Mouse (Mus musculus): ENCODE results near the gene Radil.

The Radil gene

DNA sequence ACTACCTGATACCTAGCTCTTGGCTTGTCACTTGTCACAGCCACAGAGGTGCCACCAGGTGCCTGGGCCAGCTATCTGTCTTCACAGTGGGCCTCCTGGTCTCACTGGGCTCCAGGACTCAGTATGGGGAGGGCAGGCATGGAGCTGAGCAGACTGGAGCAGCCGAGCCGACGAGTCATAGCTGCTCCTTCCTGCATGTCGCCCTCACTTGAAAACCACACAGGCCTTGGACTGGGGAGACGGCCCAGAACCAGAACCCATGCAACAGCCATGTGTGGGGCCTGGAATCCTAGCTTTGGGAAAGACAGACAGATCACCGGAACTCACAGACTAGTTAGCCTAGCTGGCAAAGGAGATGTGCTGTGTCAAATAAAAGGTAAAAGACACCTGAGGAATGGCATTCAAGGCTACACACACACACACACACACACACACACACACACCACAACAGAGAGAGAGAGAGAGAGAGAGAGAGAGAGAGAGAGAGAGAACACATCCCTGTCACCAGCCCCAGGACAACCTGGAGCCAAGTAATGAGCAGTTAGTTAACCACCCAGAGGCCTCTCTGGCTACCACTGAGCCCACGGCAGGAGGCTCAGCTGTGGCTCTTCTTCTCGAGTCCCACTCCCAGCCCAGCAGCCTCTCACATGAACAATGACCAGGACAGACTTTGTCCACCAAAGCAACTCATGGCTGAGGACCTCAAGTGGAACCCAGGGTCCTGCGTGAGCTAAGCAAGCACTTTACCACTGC is 60.8 kb downstream of the Radil start:
- no peak for ATAC-seq (ENCODE audit: insufficient number of reproducible peaks, low FRiP score, low TSS enrichment)

DNA sequence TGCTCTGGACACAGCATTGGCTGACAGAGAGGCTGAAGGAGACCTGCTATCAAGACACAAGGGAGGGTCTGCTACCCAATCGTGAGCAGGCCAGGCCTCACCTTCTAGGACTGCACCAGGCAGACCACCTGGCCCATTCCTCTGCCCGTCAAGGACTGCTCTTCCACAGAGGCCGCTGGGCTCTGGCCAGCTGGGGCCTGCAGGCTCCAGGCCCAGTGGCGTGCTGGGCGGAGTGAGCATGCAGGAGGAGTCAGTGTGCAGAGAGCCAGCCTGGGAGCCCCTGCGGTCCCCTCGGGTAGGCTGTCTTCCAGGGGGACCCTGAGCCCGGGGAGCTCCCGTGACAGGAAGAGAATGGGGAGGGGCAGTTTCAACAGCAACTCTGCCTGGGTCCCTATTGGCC is 64.2 kb downstream of the Radil start:
- no peak for ATAC-seq (ENCODE audit: insufficient number of reproducible peaks, low FRiP score, low TSS enrichment)

DNA sequence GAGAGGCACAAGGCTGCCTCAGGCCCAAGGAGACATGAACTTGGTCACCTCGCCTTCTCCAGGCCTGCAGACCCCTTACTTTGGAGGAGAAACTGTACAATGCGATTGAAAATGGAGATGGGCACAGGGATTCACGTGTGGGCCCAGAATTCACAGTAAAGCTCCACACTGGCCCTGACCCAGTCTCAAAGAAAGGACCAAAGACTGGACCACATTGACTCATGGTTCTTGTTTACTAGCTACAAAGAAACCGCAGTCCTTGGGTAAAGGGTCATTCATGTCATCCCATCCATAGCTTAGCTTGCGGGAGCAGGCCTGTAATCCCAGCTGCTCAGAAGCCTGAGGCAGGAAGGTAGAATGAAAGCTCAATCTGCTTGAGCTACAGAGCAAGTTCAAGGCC is 67.3 kb downstream of the Radil start:
- no peak for ATAC-seq (ENCODE audit: insufficient number of reproducible peaks, low FRiP score, low TSS enrichment)

DNA sequence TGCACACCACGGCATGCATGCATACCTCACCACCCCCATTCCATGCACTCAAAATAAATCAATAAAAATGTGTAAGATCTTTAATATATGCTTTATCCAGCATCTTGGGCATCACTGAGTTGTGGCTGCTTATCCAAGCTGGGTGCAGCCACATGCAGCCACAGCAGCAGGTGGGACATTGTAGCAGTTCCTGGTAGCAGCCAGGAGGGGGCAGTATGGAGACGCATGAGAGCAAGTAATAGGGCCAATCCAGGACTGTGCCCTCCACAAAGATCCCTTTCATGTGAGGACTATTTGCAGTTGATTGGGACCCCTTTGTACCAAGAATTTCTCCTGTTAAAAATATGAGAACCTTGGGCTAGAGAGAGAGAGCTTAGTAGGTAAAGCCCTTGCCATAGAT is 68.4 kb downstream of the Radil start:
- no peak for ATAC-seq (ENCODE audit: insufficient number of reproducible peaks, low FRiP score, low TSS enrichment)

DNA sequence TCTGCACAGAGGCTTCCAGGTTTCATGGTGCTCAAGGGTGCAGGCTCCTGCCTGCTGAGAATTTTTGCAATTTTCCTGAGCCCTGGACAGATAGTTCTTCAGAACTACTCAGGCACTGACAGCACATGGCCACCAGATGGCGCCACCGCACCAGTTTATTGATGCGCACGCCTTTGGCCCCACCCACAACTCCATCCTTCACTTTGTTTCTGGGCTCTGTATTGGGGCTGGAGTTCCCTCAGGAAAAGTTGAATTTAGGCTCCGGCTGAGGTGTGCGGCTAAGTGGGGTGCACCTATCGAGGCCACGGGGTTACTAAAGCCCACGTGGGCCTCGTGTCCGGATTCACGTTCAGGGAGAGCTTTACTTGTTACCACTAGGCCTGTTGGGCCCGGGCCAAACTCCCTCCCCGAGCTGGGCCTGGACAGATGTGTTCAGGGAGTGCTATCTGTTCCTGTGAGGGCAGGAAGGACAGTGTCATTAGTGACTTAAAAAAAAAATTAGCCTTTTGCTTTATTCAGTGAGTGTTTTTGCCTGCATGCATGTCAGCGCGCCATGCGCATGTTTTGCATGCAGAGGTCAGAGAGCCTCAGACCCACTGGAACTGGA is 72.0 kb downstream of the Radil start:
- ATAC-seq (ENCODE audit: insufficient number of reproducible peaks, low FRiP score, low TSS enrichment), result peak; percentile 10; the same call in 1 of the 2 replicates

DNA sequence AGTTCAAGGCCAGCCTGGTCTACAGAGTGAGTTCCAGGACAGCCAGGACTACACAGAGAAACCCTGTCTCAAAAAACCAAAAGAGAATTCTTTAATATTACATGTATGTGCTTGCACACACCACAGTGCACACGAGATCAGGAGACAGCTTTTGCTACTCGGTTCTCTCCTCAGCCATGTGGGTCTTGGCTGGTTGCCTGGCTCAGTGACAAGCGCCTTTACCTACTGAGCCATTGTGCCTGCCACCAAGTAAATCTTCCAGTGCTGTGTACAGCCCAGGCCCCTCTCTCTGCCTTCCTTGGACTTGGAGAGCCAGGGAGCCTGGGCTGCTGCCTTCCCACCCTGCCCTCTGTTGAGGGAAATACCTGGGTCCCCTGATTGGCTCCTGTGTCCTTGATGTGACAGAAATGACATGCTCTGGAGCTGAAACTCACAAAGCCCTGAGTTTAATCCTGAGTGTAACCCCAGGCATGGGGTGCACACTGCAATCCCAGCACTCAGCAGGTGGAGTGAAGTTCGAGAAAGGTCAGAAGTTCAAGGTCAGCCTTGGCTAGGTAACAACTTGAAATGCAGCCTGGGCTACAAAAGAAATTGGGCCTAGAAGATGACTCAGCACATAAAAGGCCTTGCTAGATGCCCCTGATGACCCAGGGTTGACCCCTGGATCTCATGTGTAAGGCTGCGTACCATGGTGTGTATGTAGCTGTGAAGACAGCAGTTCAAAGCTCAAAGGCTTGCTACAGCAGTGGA is 72.9 kb downstream of the Radil start:
- ATAC-seq (ENCODE audit: insufficient number of reproducible peaks, low FRiP score, low TSS enrichment), result no peak

DNA sequence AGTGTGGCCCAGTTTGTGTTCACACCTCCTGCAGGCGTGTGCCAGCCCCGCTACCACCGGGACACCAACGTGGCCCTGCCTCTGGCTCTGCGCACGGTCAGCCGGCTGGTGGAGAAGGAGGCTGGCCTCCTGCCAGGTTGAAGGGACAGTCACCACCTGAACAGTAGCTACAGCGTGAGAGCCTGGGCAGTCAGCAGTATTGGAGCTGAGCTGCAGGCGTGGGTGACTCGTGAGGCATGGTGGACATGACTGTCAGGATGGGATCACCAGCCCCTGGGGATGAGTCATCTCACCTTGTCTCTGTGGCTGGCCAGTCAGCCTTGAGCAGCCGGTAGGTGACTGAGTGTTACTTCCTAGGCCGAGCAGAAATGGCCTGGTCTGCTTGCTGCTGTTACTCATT is 73.6 kb downstream of the Radil start:
- peak; percentile 53; the same call in 1 of the 2 replicates for ATAC-seq (ENCODE audit: insufficient number of reproducible peaks, low FRiP score, low TSS enrichment)

DNA sequence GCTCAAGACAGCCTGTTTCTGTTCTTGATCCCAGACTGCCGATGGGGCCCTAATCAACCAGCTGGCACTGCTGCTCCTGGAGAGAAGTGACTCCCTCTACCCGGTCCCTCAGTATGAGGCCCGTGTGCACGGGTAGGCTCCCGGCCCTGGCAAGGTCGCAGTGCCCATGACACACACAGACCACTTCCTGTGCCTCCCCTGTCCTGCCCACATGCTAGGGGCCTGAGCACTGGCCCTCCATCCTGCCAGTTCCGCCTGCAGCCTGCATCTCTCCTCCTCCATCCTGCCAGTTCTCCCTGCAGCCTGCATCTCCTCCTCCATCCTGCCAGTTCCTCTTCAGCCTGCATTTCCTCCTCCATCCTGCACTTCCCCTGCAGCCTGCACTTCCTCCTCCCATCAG is 75.2 kb downstream of the Radil start:
- no peak for ATAC-seq (ENCODE audit: insufficient number of reproducible peaks, low FRiP score, low TSS enrichment)

DNA sequence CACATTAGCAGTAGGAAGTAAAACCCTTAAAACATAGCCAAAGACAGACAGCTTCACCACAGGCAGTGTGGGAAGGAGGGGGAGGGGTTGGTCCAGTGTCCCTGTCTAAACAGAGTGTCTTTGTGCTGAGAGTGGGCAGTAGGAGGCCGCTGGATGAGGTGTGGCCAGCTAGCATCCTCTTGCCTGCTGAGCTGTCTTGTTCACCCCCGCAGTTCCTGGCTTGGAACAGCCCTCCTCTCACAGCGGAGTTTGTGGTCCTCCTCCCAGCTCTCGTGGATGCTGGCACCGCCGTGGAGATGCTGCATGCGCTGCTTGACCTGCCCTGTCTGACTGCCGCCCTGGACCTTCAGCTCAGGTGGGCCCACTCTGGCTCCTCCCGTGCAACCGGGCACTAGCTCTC is 77.2 kb downstream of the Radil start:
- ATAC-seq (ENCODE audit: insufficient number of reproducible peaks, low FRiP score, low TSS enrichment), result no peak

DNA sequence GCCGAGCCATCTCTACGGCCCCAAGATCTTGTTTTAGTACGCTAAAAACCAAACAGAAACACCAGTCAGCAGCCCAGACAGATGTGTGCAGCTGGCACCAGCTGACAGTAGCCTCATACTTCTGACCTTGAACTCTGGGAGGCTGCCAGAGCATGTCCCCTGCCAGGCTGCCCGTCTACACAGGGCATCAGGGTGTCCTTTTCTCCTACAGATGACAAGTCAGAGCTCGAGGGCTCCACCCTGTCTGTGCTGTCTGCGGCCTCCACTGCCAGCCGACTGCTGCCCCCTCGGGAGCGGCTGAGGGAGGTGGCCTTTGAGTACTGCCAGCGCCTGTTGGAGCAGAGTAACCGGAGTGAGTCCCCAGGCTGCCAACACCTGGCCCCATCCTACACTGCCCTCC is 81.1 kb downstream of the Radil start:
- ATAC-seq (ENCODE audit: insufficient number of reproducible peaks, low FRiP score, low TSS enrichment), result no peak

DNA sequence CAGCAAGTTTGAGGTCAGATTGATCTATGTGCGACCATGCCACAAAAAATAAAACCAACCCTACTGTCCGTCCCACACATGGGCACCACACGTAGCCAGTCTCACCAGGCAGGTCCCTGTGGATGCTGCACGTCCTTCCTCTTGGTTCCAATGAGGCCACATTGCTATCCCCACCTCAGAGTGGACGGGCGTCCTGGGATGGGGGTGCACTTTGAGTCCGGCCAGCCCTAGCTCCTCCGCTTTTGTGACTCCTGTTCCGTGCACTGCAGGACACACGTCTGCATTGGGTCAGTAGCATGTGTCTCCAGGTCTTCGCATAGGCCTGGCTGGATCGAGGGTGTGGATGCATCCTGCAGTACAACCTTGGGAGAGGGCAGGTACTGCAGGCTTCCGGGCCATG is 82.5 kb downstream of the Radil start:
- ATAC-seq (ENCODE audit: insufficient number of reproducible peaks, low FRiP score, low TSS enrichment), result no peak

DNA sequence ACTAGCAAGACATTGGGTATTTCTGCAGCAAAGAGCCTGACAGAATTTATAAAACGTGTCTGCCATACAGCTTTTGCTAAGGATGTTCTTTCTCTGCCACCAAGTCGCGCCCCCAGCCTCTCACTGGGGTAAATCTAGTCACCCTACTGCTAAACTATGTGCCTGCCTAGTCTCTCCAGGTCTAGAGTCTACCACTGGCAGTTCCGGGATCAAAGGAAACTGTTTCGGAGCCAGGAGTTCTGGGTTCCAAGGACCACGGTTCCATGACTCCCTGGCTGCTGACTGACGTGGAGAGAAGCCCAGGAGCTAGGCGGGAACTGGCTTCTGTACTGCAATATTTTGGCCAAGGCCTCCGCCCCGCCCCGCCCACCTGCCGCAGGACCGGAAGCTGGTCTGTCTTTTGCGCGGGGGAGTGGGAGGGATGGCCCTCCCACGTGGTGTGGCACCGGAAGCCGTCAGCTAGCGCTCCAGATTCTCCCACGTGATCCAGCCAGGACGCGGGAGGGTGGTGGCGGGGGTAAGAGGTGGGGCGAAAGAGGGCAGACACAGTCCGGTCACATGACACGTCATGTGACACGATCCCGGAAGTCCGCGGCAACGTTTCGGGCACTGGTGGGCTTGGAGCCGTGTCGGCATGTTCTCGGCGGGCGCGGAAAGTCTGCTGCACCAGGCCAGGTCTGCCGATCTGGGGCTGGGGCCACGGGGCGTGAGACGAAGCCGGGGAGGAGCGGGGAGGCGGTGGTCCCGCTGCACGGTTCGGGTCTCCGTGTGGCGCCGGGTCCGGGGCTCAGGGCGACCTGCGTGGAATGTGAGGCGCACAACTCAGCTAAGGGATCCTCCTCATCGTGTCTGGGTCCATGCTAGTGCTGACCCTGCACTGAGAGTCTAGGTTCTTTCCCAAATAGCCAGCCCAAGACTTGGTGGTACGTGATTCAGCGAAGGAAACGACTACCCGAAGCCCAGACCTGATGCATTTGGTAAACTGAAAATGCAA is 87.1 kb downstream of the Radil start, which contains the start of gene Ap5z1:
Gene Ap5z1, plus strand, starts transcription at position 484 of the 994 bp plus-strand sequence.
- peak; percentile 73 for ATAC-seq (ENCODE audit: insufficient number of reproducible peaks, low FRiP score, low TSS enrichment)

DNA sequence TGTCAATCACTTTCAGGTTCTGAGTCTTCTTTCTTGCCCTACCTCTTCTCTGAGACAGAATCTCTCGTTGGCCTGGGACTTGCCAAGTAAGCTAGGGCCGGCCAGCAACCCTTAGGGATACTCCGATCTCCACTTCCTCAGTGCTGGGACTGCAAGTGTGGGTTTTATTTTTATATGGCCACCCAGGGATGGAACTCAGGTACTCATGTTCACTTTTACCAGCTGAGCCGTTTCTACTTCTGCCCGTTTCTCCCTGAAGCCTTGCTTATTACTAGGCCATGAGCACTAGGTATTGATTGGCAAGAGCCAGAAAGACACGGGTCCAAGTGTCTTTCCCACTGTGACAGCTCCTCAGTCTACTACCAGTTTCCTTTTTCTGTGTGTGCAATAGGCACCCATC is 87.9 kb downstream of the Radil start:
- ATAC-seq (ENCODE audit: insufficient number of reproducible peaks, low FRiP score, low TSS enrichment), result no peak

DNA sequence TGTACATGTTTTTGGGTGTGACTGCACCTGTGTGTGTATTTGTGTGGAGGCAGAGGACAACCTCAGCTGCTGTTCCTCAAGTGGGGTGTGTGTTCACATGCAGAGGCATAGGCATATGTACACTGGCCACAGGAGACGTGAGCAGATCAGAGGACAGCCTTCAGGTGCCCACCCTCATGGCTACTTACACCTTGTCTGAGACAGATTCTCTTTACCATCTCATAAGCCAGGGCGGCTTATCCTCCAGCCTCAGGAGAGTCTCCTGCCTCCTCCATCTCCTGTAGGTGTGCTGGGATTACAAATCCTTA is 88.3 kb downstream of the Radil start:
- ATAC-seq (ENCODE audit: insufficient number of reproducible peaks, low FRiP score, low TSS enrichment), result no peak

DNA sequence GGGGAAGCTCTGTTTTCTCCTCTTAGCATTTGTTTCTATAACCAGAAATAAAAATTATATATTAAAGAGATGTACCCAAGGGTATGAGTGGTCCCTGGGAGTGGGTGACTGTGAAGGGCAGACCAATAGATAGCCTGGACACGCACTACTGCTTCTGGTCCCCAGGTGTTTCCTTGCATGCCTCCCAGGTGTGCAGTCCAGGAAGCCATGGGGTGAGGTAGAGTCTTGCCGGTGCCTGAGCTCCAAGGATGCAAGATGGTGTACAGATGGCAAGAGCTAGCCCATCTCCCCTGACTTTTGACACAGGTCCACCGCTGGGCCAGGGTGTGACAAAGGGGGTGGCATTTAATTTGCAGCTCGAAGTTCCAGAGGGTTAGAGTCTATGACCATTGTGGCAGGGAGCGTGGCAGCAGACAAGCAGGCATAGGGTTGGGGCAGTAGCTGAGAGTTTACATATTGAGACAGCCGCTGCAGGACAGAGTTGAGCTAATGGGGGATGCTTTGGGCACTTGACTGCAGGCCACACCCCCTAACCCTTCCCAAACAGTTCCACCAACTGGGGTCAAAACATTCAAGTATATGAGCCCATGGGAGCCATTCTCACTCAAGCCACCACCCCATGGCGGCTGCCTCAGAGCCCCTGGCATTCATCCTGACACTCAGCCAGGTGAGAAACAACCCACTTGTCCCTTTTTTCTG is 88.8 kb downstream of the Radil start:
- ATAC-seq (ENCODE audit: insufficient number of reproducible peaks, low FRiP score, low TSS enrichment), result no peak

DNA sequence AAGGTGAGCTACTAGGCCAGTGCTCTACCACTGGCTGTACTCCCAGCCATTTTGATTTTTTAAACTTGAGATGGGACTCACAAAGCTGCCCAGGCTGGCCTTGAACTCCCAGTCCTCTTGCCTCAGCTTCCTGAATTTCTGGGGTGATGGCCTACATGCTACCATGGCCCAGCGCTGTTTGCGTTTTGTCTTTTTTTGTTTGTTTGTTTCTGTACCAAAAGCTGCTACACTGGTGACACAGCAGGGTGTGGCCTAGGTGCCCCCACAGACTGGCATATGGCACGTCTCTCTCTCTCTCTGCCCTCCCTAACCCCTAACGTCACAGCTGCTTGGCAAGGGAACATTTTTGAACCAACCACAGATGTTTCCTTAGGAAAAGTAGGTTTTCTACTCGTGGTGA is 91.1 kb downstream of the Radil start:
- ATAC-seq (ENCODE audit: insufficient number of reproducible peaks, low FRiP score, low TSS enrichment), result no peak

DNA sequence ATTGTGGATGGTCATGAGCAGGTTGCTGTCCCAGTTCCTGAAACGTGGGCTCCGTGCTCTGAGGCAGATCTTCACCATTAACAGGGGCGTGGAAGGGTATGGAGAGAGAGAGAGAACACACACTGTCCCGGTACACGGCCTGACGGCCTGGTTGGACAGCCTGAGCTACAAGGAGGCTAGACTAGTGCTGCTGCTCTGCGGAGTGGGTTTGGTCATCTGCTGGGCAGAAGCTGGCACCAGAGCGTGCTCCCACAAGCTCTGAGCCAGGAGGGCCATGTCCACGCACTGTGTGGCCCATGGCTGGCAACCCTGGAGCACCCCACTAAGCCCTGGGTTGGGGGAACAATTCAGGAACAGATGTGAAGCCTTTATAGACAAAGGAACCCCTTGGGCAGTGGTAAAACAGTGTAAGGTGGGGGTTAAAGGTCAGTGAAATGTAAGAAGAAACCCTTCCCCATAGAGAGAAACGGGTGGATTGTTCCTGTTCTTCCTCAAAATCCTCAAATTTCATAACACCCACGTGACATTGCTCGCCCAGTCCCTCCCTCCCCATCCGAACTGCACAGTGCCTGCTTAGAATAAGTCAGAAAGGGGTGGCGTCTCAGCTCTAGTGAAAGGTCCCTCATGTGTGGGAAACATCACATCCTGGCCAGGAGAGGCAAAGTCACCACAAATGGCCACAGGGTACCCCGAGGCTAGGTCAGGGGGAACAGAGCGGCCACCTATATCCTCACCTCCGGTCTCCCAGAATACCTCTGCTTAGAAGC is 91.9 kb downstream of the Radil start:
- no peak for ATAC-seq (ENCODE audit: insufficient number of reproducible peaks, low FRiP score, low TSS enrichment)

DNA sequence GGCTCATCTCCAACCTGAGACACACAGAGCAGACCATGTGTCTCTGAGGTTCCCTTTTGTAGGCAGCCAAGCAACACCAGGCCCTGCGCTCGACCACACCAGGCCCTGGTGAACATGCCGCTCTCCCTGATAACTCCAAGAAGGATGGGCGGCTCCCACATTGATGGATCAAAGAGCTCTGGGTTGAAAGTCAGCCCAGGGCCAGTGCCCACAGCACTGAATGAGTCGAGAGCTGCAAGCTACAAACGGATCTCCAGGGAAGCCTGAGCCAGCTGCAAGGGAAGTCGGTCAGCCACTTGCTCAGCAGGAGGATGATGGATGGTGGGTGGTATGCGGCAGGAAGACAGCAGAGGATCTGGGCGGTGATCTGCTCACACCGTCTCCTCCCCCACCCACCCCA is 93.6 kb downstream of the Radil start:
- no peak for ATAC-seq (ENCODE audit: insufficient number of reproducible peaks, low FRiP score, low TSS enrichment)

DNA sequence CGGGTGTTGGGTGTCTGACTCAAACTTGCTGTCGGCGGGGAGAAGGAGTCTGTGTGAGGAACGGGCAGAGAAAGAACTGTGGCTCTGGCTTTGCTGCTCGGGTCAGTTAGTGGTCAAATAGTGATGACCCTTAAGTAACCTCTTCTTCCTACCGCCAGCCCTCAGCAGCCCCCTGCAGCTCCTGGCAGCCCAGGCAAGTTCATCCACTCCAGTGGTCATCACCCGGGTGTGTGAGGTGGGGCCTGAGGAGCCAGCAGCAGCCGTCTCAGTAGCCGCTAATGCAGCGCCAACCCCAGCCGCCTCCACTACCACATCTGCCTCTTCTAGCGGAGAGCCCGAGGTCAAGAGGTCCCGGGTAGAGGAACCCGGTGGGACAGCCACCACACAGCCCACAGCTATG is 94.6 kb downstream of the Radil start:
- no peak for ATAC-seq (ENCODE audit: insufficient number of reproducible peaks, low FRiP score, low TSS enrichment)

All from cerebellum, adult (tissue).